Mouse (Mus musculus) left cerebral cortex, postnatal 25 days (tissue): ENCODE measurements at regions not wholly inside any gene's neighbourhood (a gene's known extent, or its start where the extent isn't known, plus 50 kb on each side); places are given as distances from the start of the nearest gene placed in this dataset.

Experiments
- DNase-seq, 2 experiments: peaks; one replicate each; pipeline ENCODE4 v3.0.0; 2022; ENCODE audit warnings: low spot score in 2 of 2, mixed read lengths in 1 of 2
- intact Hi-C: fragments of 180-260 bp; cut with DNase I; formaldehyde crosslinking; loops from one replicate; pipeline ENCODE4 v1.15.1; 2025

GRCm38 (mm10) chr15:38603918-38604317, 1178.6 kb downstream of the 4930447A16Rik start:
- intact Hi-C loops: no loop called here
- peak in 1 of 2 experiments; percentile 22 for DNase-seq

DNA sequence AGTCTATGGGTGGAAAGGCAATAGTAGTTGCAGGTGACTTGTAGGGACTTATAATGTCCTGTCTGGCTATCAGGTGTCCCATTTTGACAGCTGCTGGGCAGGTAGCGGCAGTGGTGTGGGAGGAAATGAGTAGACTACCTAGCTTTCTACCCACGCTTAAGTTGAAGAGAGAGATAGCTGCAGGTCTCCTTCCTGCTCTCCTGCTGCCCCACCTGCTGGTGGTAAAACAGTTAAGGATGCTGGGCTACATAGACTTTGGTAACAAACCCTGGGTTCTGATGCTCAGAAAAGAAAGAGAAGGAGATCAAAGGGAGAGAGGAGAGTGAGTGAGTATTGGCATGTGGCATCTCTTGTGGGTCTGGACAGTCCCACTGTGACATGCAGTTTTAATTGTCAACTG, 1182.0 kb downstream of the 4930447A16Rik start:
- intact Hi-C loops: no loop called here
- peak in 1 of 2 experiments; percentile 13 for DNase-seq

DNA sequence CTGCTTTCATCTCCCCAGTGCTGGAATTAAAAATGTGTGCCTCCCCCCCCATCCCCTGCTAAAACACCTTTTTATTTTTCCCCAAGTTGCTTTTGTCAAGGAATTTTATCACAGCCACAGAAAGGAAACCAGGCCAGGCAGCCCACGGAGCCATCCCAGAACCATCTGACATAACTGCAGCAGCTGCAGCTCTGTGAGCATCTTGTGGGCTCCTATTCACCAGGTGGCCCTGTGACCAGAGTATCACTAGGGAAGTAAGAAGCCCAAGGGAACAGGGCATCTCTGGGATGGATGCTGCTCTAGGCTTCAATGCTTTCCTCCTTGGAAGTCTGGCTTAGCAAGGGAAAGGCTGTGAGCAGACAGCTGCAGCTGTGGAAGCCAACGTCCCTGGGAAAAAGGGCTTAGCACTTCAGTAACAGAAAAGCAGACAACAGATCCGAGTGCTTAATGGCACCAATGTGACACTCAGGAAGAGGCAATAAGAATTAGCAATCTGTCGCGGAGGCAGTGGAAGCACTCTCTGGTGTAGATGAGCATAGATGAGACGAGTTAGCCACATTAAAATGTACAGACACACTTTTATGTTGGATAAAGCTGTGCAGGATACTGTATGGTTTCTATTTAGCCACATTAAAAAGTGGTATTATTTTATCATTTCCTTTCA, 1183.0 kb downstream of the 4930447A16Rik start:
- intact Hi-C loops: no loop called here

GRCm38 (mm10) chr15:38609522-38609921, 1184.2 kb downstream of the 4930447A16Rik start:
- intact Hi-C loops: no loop called here
- DNase-seq: no peak

More for the DNA sequence above, 1183.0 kb downstream of the 4930447A16Rik start:
- peak in 1 of 2 experiments; percentile 55 for DNase-seq
